Mouse (Mus musculus) CD8-positive naive resting alpha-beta T cell, adult 2 months (primary cell): ENCODE measurements at regions not wholly inside any gene's neighbourhood (a gene's known extent, or its start where the extent isn't known, plus 50 kb on each side); places are given as distances from the start of the nearest gene placed in this dataset.

ENCODE experiments used
- DNase-seq, 2 experiments: peaks; one replicate each; pipeline ENCODE4 v3.0.0; 2022; ENCODE audit warnings: low read depth in 2 of 2, low spot score in 2 of 2

DNA sequence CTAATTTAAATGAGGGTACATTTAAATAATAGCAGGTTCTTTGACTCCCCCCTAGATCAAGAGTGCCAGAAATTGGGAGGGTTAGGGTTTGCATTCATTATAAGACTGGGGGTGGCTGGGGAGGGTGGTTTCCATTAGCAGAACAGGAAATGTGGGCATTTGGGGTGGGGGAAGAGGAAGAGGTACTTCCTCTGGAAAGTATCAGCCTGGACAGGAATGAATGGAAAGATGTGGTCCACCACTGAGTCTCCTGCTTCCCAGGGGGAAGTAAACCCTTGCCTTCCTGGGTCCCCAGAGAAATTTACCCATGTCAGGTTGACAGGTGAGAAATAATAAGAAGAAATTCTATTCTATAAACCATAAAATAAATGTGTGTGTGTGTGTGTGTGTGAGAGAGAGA lies 171.5 kb upstream of the Serpine2 start:
- DNase-seq: no peak

DNA sequence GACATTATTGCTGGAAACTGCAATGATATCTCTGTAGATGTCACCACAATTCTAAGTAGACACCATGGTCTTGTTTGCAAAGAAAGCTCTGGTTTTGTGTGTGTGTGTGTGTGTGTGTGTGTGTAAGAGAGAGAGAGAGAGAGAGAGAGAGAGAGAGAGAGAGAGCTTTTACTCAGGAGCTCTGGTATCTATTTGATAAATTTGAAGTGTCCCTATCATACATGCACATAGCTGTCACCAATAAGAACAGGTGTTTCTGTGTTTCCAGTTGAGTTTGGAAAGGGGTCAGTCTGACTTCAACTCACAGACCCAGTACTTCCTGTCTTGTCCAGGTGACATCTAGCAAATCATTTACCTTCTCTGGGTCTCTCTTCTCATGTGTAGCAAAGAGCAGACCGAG lies 169.7 kb upstream of the Serpine2 start:
- DNase-seq: no peak

DNA sequence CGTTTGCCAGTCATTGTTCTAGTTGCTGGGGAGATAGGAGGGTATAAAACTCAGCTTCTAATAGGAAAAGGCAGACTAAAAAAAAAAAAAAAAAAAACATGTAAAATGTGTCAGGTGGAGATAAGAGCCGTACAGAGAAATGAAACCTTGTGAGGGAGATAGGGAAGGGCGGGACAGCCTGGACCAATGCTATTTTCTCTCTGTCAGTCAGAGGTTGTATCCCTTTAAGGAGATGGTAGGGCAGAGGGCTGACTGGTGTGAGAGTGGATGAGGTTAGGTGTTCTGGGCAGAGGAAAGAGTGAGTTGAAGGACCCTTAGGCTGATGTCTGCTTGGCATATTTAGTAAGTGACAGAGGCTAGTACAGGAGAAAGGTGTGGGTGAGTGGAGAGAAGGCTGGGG lies 169.2 kb upstream of the Serpine2 start:
- no peak for DNase-seq

DNA sequence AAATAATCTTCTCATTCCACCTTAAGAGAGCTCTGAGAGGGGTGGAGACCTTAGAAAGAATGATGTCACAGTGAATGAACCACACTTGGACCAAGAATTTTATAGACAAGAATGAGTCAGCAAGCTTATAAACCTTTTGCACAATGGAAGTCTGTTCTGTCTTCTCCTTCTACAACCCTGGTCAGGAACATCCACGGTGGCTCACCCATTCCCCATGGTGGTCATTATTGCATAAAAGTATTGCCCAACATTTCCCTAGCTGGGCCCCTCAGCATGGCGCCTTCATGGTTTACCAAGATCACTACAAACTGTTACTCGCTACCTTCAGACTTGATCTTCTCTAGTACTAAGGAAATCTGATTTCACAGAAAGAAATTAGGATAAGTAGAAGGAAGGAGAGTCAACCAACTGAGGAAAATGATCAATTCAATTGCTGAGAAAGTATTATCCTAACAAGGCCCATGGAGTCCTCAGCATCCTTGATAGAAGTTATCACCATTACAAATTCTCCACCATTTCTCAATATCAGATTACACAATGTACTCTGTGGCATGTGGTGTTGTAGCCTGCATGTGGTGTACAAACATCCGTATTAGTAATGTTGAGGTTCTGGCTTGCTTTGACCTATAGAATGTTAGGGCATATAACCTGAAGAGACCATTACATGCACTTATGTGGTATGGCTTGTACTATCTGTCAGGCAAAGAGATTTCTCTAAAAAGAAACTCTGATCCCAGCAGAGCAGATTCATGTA lies 165.1 kb upstream of the Serpine2 start:
- DNase-seq: no peak

DNA sequence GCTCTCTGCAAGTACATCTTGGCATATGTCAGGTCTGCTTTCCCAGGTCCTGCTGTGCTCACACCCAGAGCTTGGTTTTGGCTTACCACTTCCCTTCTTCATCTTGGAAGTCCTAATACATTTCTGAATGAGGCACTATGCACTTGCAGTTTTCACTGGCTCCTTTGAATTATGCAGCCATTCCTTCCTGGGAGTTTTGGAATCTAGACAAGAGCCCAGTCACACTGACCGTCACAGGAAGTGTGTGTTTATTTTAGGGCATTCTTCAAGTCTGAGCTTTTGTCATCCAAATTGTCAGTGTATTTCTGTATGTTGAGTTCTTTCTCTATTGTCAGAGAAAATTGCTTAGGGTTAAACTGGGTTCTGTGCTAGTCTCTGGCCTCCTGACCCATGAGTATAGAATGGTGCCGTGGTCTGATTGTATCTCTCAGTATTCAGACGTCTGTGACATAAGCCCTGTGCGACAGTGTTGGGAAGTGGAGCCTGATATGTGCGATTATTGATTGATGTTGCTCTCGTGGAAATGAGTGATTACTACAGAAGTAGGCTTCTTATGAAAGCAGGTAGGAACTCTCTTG lies 162.6 kb upstream of the Serpine2 start:
- DNase-seq: no peak

DNA sequence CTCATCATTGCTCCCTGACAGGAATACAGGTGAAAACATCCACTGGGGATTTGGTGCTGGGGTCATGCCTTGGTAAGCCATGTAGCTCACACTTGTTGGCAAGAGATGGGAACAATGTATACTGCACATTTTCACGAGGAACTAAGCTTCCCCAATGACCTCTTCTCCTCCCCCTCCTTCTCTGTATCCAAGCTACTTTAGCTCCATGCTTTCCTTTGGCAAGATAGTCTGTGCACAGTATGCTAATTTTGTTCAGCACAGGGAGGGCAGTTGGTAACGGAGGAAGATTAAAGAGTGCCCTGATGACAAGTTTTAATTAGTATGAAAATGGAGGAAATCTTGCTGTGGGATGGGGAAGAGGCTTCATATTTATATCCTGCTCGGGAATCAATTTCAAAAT lies 160.9 kb upstream of the Serpine2 start:
- no peak for DNase-seq

DNA sequence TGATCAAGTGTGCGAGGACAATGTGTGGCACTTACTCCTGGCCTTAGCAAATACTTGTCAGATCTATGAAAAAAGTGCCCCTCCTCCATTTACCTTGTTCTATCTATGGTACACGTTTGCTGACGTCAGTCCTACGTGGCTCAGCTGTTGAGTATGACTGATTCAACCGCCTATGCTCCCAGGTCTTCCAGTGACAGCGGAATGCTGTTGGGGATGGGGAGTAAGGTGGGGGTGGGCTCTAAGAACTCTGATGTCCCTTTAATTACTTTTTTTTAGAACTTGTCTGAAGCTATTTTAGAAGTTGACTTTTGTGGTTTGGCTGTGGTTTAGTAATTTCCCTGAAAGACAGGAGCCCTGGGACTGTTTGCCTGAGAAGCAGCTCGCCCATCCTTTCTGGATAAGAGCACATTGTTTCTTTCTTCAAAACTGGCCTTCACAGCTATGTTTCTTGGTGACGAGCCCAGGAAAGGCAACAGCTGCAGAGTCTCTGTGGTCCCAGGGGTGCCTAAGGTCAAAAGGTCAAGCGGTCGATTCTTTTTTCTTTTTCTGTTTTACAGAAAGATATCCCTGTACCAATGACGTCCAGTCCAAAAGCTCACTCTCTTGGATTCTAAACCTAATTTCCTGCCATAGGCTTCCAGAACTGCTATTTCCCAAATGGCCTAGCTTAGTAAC lies 157.5 kb upstream of the Serpine2 start:
- DNase-seq: no peak

DNA sequence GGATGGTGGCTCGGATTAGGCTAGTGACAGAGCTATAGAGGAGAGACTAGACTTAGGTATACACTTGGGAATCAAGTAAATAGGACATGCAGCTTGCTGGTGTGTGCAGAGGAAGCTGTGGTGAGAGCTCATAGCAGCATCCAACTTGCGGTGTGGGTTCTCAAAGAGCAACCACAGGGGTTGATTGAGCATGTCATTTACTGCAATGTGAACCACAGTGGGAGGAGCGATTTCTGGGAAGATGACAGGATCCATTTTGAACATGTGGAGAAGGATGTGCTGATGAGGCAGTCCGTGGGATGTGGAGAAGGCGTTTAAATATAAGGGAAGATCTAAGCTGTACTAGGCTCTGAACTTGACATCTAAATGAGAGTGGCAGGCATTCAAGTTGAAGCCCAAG lies 154.5 kb upstream of the Serpine2 start:
- no peak for DNase-seq

DNA sequence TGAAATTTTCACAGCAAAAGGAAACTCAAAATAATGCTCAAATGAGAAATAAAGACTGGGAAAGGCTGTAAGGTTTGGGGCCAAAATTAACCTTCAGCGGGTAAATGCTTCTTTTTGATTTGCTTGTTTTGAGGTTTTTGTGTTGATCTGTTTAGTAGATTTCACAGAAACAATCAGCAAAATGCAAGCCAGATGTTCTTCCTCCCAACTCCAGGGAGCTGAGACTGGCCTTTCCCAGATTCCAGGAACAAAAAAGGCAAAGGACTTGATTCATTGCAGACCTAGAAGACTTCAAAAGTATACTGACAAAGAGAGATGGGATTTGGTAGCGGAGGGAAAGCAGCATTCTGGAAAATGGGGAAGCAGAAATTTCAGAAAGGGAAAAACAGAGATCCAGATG lies 153.6 kb upstream of the Serpine2 start:
- no peak for DNase-seq

DNA sequence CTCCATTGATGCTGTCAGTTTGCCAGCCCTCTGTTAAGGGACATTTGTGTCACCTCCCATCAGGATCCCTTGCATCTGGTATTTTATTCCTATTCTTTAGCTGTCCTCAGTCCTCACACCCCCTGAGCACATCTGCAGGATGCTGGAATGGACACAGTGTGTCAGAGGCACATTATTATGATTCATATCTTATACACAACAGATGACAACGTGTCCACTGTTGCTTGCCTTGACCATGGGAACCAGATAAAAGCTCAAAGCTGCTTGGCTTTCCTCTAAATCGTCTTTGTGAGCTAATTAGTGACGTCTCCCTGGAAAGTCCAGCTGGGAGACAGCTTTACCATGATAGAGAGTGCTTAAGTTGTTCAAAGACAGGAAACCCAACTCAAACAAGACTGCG lies 149.7 kb upstream of the Serpine2 start:
- DNase-seq: no peak

DNA sequence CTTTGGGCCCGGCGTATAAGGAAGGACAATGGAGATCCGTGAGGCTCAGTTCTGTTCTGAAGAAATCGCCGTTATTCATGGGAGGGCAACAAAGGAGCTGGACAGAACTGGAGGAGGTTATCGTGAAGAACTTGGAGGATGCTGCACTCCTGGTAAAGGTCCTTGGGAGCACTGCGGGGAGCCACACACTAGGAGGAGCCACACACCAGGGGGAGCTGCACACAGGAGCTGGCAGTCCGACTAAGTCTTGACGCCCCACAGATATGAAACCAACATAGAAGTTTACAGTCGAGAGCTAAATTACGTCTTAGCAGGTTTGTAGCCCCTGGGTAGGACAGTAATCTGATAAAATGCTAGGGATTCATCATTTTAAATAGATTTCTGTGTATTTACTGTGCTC lies 138.1 kb upstream of the Serpine2 start:
- no peak for DNase-seq

DNA sequence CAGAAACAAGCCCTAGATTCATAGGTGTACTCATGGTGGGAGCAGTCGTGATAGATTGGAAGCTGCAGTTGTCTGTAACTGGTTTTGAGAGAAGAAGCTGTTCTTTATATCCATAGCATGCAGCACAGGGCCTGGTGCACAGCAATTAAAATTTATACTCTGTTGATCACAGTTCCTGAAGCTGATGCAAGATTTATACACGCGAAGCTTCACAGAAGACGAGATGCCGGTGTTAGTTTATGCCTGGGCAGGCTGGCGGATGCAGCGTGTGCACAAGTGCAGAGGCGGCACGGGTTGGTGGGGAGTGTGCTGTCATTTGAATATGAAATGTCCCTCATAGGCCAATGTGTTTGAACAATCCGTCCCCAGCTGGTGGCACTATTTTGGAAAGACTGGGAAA lies 136.9 kb upstream of the Serpine2 start:
- DNase-seq: no peak

DNA sequence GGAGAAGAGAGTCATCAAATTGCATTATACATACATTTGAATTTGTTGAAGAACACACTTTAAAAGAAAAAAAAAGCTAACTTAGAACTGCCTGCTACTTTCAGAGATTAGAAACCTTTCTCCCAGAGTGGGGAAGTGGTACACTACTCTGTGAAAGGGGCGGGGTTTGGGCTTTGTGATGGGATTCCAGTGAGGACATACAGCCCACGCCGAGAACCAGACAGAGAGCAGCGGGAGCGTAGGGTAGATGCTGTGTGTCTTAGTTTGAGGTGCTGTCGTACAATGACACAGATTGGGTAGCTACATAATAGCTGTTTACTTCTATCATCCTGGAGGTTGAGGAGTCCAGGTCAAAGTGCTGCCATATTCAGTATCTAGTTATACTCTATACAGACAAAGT lies 136.5 kb upstream of the Serpine2 start:
- no peak for DNase-seq

DNA sequence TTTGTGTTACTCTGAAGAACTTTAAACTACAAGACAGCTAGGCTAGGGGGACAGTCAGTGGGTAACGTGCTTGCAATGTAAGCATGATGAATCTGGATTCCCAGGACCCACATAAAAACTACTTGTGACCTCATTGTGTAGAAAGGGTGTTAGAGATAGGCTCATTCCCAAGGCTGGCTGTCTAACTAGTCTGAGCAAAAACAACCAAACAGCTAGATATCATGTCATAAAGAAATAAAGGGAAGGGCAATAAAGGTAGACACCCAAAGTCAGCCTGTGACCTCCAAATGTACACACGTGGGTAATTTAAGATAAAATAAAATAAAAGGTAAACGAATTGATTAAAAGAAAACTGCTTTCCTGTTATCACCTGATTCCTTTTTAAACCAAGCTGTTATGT lies 123.7 kb upstream of the Serpine2 start:
- no peak for DNase-seq

DNA sequence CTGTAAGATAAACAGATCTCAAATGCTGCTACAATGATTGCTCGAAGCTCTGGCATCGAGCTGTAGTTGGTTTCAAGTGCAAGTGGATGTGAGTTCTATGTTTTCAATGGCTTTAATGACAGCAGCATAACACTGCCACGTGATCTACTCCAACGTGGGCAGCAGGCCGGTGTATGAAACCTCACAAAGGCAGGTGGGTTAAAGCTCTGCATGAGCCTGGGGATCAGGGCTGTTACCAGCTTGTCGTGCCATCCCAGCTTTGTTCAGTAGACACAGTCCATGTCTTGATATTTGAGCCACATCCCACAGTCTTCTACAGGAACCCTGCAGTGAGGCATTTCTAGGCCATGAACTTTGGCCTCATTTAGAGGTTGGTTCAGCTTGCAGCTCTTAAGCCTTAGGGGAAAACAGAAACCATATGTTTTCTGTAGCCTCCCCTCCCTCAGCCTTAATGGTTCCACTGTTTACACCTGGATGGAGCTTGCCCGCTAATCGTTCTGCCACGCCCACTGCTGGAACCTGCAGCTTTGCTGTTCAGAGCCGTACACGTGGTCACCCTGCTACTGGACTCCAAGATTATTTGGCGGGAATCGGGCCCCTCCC lies 121.8 kb upstream of the Serpine2 start:
- no peak for DNase-seq

DNA sequence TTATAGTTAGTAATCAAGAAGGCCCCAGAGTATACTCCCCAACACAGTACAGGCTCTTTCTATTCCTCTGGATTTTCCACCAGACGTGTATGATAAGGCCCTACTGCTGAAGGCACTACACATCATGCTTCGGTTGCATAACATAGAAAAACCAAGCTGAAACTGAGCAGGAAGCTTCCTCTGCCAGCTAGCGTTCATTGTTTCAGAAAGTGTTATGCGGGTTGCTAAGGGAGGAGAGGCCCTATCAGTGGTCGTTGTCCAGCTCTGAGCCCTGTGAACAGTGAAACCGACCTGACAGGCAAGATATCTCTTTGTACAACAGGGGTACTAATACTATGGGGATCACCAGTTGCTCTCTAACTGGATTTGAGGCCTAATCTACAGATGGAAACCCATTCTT lies 118.9 kb upstream of the Serpine2 start:
- no peak for DNase-seq

DNA sequence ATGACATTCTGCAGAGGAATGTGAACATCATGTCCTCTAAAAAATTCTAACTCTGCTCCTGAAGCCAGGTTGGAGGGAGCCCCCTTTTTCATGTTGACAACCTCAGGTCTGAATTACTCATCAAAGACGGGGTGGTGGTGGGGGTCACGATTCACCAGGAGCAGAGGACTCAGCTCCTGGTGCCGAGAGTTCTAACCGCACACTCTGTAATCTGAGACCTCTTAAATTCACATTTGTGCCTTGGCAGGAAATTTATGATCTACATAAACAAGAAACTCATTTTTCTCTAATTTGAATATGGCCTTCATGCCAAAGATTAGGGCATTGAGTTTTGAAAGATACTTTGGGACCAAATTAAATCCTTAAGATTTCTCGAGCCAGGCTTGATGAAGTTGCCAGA lies 117.2 kb upstream of the Serpine2 start:
- no peak for DNase-seq

DNA sequence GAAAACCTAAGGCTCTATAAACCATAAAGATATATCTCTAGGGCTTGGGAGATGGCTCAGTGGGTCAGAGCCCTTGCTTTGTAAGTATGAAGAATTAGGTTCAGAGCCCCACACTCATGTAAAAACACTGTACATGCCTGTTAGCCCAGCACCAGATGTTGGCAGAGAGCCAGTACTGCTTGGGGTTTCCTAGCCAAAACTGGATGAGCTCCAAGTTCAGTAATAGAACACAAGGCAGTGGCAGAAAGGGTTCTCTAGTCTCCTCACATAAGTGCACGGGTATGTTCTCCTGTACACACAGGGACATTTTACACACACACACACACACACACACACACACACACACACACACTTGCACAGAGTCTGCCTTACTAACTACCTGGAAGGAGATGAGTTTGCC lies 95.1 kb upstream of the Serpine2 start:
- DNase-seq: no peak

DNA sequence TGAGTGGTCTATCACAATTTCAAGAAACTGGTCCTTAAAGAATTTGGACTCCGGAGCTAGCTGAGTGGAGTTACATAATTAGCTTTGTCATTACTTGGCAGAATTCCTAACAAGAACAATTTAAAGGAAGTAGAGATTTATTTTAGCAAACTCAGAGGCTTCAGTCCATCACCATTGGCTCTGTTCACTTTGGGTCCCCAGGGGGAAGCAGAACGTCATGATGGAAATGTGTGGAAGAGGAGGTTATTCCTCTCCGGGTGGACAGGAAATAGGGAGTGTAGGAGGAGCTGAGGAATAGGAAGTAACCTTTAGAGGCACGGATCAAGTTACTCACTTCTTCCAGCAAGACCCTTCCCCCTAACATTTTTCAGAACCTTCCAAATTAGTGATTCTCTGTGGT lies 83.3 kb upstream of the Serpine2 start:
- DNase-seq: no peak

DNA sequence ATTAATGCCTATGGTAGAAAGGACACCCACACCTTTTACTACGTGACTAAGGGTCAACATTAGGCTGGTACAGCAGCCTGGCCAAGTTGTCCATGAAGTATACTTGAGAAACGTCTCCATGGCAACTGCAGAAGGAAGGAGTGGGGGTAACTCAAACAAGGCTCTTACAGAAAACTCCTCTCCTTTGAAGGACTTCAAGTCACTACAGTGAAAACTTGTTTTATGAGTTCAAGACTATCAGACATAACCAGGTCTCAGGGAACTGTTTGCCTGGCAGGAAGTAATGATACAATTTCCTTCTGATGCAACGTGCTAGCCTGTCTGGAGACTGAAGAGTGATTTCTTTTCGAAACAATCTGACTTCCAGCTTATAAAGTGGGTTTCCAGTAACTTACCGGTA lies 71.5 kb upstream of the Serpine2 start:
- no peak for DNase-seq

DNA sequence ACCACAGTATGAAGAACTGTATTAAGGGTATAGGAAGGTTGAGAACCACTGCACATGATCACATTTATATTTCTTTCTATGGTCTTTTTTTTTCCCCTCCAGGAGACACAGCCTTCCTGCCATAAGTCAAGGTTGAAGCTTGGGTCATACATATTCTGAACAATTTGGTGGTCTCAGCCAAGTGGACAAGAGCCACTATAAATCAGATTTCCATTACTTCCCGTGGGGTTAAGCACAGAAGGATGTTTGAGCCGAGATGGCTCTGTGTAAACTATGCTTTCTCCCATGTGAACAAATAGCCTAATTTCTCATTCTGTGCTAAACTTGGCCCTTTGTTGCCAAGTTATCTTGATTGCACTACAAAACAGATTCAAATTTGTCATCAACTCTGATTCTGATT lies 66.8 kb upstream of the Serpine2 start:
- no peak for DNase-seq

DNA sequence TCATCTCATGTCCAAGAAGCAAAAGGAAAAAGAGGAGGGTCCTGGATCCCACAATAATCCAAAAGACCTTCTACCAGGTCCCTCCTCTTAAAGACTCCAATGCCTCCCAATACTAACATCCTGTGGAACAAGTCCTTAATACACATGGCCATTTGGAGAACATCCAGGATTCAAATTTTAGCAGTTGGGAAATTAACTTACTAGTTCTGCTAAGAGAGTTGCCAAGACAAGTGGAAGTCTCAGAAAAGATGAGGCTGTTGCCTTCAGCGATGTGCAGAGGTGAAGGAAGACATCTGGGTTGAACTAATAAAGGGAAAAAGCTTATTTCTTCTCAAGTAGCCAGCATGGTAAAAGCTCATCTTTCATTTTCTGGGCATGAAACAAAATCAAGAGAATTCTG lies 64.8 kb upstream of the Serpine2 start:
- DNase-seq: no peak
